Comparison of ENCODE assay signal across 9 mouse cellular contexts in the genomic region with DNA sequence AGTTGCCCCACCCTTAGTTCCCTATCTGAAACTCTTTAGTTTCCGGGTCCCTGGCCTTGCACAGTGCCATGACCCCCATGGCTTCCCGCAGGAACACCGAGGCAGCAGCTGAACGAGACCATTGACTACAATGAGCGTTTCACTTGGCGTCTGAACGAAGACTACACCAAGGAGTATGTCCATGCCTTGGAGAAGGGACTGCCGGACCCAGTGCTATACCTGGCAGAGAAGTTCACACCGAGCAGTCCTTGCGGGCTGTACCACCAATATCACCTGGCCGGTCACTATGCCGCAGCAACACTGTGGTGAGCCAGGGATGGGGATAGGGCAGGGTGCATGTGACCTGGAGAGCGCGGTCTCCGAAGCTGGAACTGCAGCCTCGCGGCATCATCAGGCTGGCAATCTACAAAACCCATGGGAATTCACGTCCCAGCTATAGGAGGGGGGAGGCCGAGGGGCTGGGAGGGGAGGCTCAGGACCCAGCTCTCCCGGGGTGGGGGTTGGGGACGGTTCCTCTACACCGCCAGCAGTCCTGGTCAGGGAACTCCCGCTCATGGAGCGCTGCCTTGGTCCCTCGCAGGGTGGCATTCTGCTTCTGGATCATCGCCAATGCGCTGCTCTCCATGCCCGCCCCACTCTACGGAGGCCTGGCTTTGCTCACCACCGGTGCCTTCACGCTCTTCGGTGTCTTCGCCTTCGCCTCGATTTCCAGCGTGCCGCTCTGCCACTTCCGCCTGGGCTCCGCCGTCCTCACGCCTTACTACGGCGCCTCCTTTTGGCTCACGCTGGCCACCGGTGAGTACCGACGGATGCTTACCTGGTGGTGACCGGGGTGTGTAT. TPM values are rescaled to one million over a fixed set of nuclear protein-coding genes. Genes with fewer than 3 reads are reported as not detected.
A peak's percentile ranks its signal among the peaks of the same experiment; 100 is the strongest.
DNase-seq lines count a peak whose midpoint lies in the region; ATAC-seq and TF ChIP-seq lines count a peak whose summit lies in the region.
"Had no signal": no experiment of that assay in that cellular context is flagged by ENCODE, and none has a peak within 500 bp of the region (broad histone marks: within the 10 kb centered on the region; RNA-seq: fewer than 3 reads in every experiment).

No protein-coding gene starts in this region.

- H3K9me3 ChIP-seq in heart, embryonic 10.5 days: no peaks in the 10 kb centered on the region
- H3K9me3 ChIP-seq in ES-E14 (ENCODE audit: control insufficient read depth, insufficient read depth, low read depth, low read length): no peaks in the 10 kb centered on the region
- no peaks in the 10 kb centered on the region for H3K9me3 ChIP-seq in limb, embryonic 12.5 days
- H3K9me3 ChIP-seq in midbrain, embryonic 16.5 days (replicated peaks; ENCODE audit: control insufficient read depth, low read length, poor library complexity, severe bottlenecking): no peaks in the 10 kb centered on the region

- peak overlapping the region; percentile 72 for H3K4me2 ChIP-seq in limb, embryonic 12.5 days
- peak overlapping the region; percentile 93 for H3K4me2 ChIP-seq in midbrain, embryonic 16.5 days (ENCODE audit: low read length)

- H3K27ac ChIP-seq in heart, embryonic 10.5 days: 0 out of 2 replicates have a peak overlapping the region, but pooled peaks have one; percentile 38
- H3K27ac ChIP-seq in ES-E14 (ENCODE audit: insufficient read depth, low read depth, low read length, poor library complexity, severe bottlenecking): no peak overlapping the region
- no peak overlapping the region for H3K27ac ChIP-seq in limb, embryonic 12.5 days
- H3K27ac ChIP-seq in midbrain, embryonic 16.5 days (ENCODE audit: low read length): no peak overlapping the region

- H3K4me3 ChIP-seq in heart, embryonic 10.5 days: peak overlapping the region; percentile 57
- peak overlapping the region; percentile 25 to 54; a peak in 2 of 4 replicates for H3K4me3 ChIP-seq in ES-E14 (ENCODE audit: insufficient read depth in 1 of 2, low read depth in 1 of 2, low read length in 2 of 2, poor library complexity in 1 of 2, severe bottlenecking in 1 of 2)
- peak overlapping the region; percentile 37 for H3K4me3 ChIP-seq in limb, embryonic 12.5 days (replicated peaks)
- peak overlapping the region; percentile 46 for H3K4me3 ChIP-seq in midbrain, embryonic 16.5 days (ENCODE audit: low read depth, low read length)

- H3K4me1 ChIP-seq in heart, embryonic 10.5 days: peaks cover 45% of the 10 kb centered on the region
- H3K4me1 ChIP-seq in ES-E14 (ENCODE audit: control insufficient read depth in 2 of 2, insufficient read depth in 2 of 2, low read length in 2 of 2, poor library complexity in 1 of 2): peaks cover 0 to 8% of the 10 kb centered on the region in 2 experiments; a peak in 2 of 4 replicates
- H3K4me1 ChIP-seq in limb, embryonic 12.5 days (replicated peaks): peaks cover 27% of the 10 kb centered on the region
- peaks cover 34% of the 10 kb centered on the region for H3K4me1 ChIP-seq in midbrain, embryonic 16.5 days (ENCODE audit: control insufficient read depth, insufficient read depth, low read length)

- in situ Hi-C loops in ES-E14 (cut with MboI; ENCODE audit: low sequenced_read_pairs in 2 of 2, unreplicated experiment in 2 of 2): no loop called here

- H3K9ac ChIP-seq in ES-E14 (ENCODE audit: insufficient read depth, low read depth, low read length, poor library complexity, severe bottlenecking): no peak overlapping the region
- H3K9ac ChIP-seq in limb, embryonic 12.5 days (replicated peaks): 0 out of 2 replicates have a peak overlapping the region, but pooled peaks have one; percentile 27
- H3K9ac ChIP-seq in midbrain, embryonic 16.5 days (ENCODE audit: low read depth, low read length): peak overlapping the region; percentile 67

- DNase-seq in heart, embryonic 10.5 days (ENCODE audit: low spot score): no peak
- DNase-seq in heart, adult 11 months: no peak
- DNase-seq in ES-E14 (ENCODE audit: low read depth, low spot score): no peak
- DNase-seq in embryo, embryonic 10 days (ENCODE audit: low spot score): peak; percentile 54
- DNase-seq in heart, postnatal 4 days: peak; percentile 54
- DNase-seq in thymus, postnatal 4 days: peak; percentile 75

- H3K27me3 ChIP-seq in heart, embryonic 10.5 days (ENCODE audit: insufficient read depth, poor library complexity, severe bottlenecking): peaks cover 100% of the 10 kb centered on the region
- H3K27me3 ChIP-seq in limb, embryonic 12.5 days: peaks cover 99% of the 10 kb centered on the region
- peaks cover 44% of the 10 kb centered on the region for H3K27me3 ChIP-seq in midbrain, embryonic 16.5 days (ENCODE audit: control insufficient read depth, insufficient read depth, low read depth, low read length)

- H3K36me3 ChIP-seq in heart, embryonic 10.5 days: no peaks in the 10 kb centered on the region
- H3K36me3 ChIP-seq in ES-E14 (ENCODE audit: control insufficient read depth, insufficient read depth, low read length, poor library complexity, severe bottlenecking): no peaks in the 10 kb centered on the region
- H3K36me3 ChIP-seq in limb, embryonic 12.5 days: no peaks in the 10 kb centered on the region
- no peaks in the 10 kb centered on the region for H3K36me3 ChIP-seq in midbrain, embryonic 16.5 days (ENCODE audit: control insufficient read depth, insufficient read depth, low read length)

- no peak for ATAC-seq in limb, embryonic 12.5 days (ENCODE audit: insufficient number of reproducible peaks, insufficient read depth, low FRiP score, low TSS enrichment, low read depth)
- peak; percentile 68 for ATAC-seq in midbrain, embryonic 16.5 days

- 2% methylated on average over 48 of the region's 48 CpGs for WGBS in heart, embryonic 10.5 days
- under 1% methylated on average over 47 of the region's 48 CpGs for WGBS in limb, embryonic 12.5 days
- WGBS in midbrain, embryonic 16.5 days: 1% methylated on average over 48 of the region's 48 CpGs

TF ChIP-seq in ES-E14, 5 proteins besides CTCF, POLR2A, EP300 and RAD21:
- TF ChIP-seq CHD2 (IDR thresholded peaks at IDR 0.05; ENCODE audit: low read depth, low read length): no peak
- no peak for TF ChIP-seq MAFK (IDR thresholded peaks at IDR 0.05; ENCODE audit: insufficient read depth, low read depth, low read length)
- TF ChIP-seq ZNF384 (IDR thresholded peaks at IDR 0.05; ENCODE audit: low read depth, low read length): no peak
- no peak for TF ChIP-seq HCFC1 (IDR thresholded peaks at IDR 0.05; ENCODE audit: borderline replicate concordance, insufficient read depth, low read length)
- TF ChIP-seq ZC3H11A (IDR thresholded peaks at IDR 0.05; ENCODE audit: borderline replicate concordance, low read depth, low read length): no peak

RNA-seq across cellular contexts. Expression of a gene that starts 2.6 kb away (rescaled TPM):
- 0.26 TPM in 1 of 2 replicates, not detected in the other for polyA plus RNA-seq in heart, embryonic 10.5 days (2016; fragmentation: Nextera tagmentation; extraction: Ambion mirVana)
- total RNA-seq in ES-E14 (2012; rRNA removed): 0.49 and 0.95 TPM in 2 replicates
- total RNA-seq in heart, postnatal 4 days (2021): under 1 TPM; 0.16 to 0.21 TPM
- polyA plus RNA-seq in limb, embryonic 12.5 days (2016; fragmentation: Nextera tagmentation; extraction: Ambion mirVana): not detected in 2 replicates
- 0.19 and 0.26 TPM in 2 replicates for polyA plus RNA-seq in midbrain, embryonic 16.5 days (2015; fragmentation: Nextera tagmentation; extraction: Ambion mirVana)
- total RNA-seq: CH12.LX had no signal

RNA-seq across cellular contexts. Expression of a gene that starts 3.1 kb away (rescaled TPM):
- not detected in 2 replicates for polyA plus RNA-seq in heart, embryonic 10.5 days (2016; fragmentation: Nextera tagmentation; extraction: Ambion mirVana)
- 0.13 and 0.42 TPM in 2 replicates for total RNA-seq in ES-E14 (2012; rRNA removed)
- under 1 TPM; 0.55 to 0.59 TPM for total RNA-seq in heart, postnatal 4 days (2021)
- polyA plus RNA-seq in limb, embryonic 12.5 days (2016; fragmentation: Nextera tagmentation; extraction: Ambion mirVana): not detected in 2 replicates
- 0.03 TPM in 1 of 2 replicates, not detected in the other for polyA plus RNA-seq in midbrain, embryonic 16.5 days (2015; fragmentation: Nextera tagmentation; extraction: Ambion mirVana)
- total RNA-seq: CH12.LX had no signal

RNA-seq across cellular contexts. Expression of a gene that starts 12.2 kb away (rescaled TPM):
- not detected in 2 replicates for polyA plus RNA-seq in heart, embryonic 10.5 days (2016; fragmentation: Nextera tagmentation; extraction: Ambion mirVana)
- total RNA-seq in ES-E14 (2012; rRNA removed): 0.90 and 1.3 TPM in 2 replicates
- total RNA-seq in heart, postnatal 4 days (2021): not detected
- 1.1 and 1.2 TPM in 2 replicates for polyA plus RNA-seq in limb, embryonic 12.5 days (2016; fragmentation: Nextera tagmentation; extraction: Ambion mirVana)
- 0.17 and 0.26 TPM in 2 replicates for polyA plus RNA-seq in midbrain, embryonic 16.5 days (2015; fragmentation: Nextera tagmentation; extraction: Ambion mirVana)
- total RNA-seq: CH12.LX had no signal

RNA-seq across cellular contexts. Expression of a gene that starts 14.2 kb away (rescaled TPM):
- 0.02 TPM in 1 of 2 replicates, not detected in the other for polyA plus RNA-seq in heart, embryonic 10.5 days (2016; fragmentation: Nextera tagmentation; extraction: Ambion mirVana)
- 0.76 and 1.0 TPM in 2 replicates for total RNA-seq in ES-E14 (2012; rRNA removed)
- total RNA-seq in heart, postnatal 4 days (2021): not detected
- 0.13 and 0.22 TPM in 2 replicates for polyA plus RNA-seq in limb, embryonic 12.5 days (2016; fragmentation: Nextera tagmentation; extraction: Ambion mirVana)
- 0.07 and 0.11 TPM in 2 replicates for polyA plus RNA-seq in midbrain, embryonic 16.5 days (2015; fragmentation: Nextera tagmentation; extraction: Ambion mirVana)
- total RNA-seq: CH12.LX had no signal

Comparison
In these comparisons a context has a peak if more than half of its experiments do, and no peak if none do; other contexts are left out.
1. DNase-seq: peak in embryo, embryonic 10 days (single experiment), heart, postnatal 4 days (single experiment) and thymus, postnatal 4 days (single experiment); none in heart, embryonic 10.5 days (single experiment), heart, adult 11 months (single experiment) and ES-E14 (single experiment).
2. Peak in every context shown above with its lines, with median percentiles within 50 percentile points of each other: H3K4me3 ChIP-seq.